Mouse (Mus musculus) fat pad, adult 2 months (tissue): ENCODE results near the gene Gast.
"Not testable (repeated sequence)": the region's sequence is repeated elsewhere in the genome, so short reads cannot be mapped to it uniquely, and the experiment has no call there.

ENCODE experiments used
- DNase-seq: peaks from one replicate; pipeline ENCODE4 v3.0.0-alpha.2; 2011; ENCODE audit warnings: low read depth, low spot score; ENCODE audit errors: extremely low read depth

Gene Gast

GRCm38 (mm10) chr11:100361059-100361458 lies 26.9 kb downstream of the Gast start:
- DNase-seq = not testable (repeated sequence)

GRCm38 (mm10) chr11:100362209-100362978 lies 28.2 kb downstream of the Gast start:
- no peak for DNase-seq

GRCm38 (mm10) chr11:100362979-100363562 lies 28.9 kb downstream of the Gast start:
- no peak for DNase-seq

GRCm38 (mm10) chr11:100369145-100369544 lies 34.9 kb downstream of the Gast start:
- DNase-seq = no peak

- DNase-seq = no peak
Observed at GRCm38 (mm10) chr11:100369822-100370221, 35.6 kb downstream of the Gast start.

- DNase-seq = no peak
Observed at GRCm38 (mm10) chr11:100371981-100372558, 37.9 kb downstream of the Gast start.

- no peak for DNase-seq
Observed at GRCm38 (mm10) chr11:100375127-100375526, 40.9 kb downstream of the Gast start.

- no peak for DNase-seq
Observed at GRCm38 (mm10) chr11:100376005-100376404, 41.8 kb downstream of the Gast start.

GRCm38 (mm10) chr11:100376746-100377389 lies 42.7 kb downstream of the Gast start:
- no peak for DNase-seq

- DNase-seq = no peak
Observed at GRCm38 (mm10) chr11:100377989-100378388, 43.8 kb downstream of the Gast start.

- no peak for DNase-seq
Observed at GRCm38 (mm10) chr11:100378446-100378845, 44.2 kb downstream of the Gast start.

GRCm38 (mm10) chr11:100379311-100379710 lies 45.1 kb downstream of the Gast start:
- no peak for DNase-seq

GRCm38 (mm10) chr11:100382682-100383081 lies 48.5 kb downstream of the Gast start:
- no peak for DNase-seq

GRCm38 (mm10) chr11:100385016-100385415 lies 50.8 kb downstream of the Gast start:
- no peak for DNase-seq

GRCm38 (mm10) chr11:100386586-100386985 lies 52.4 kb downstream of the Gast start:
- no peak for DNase-seq
